Mouse (Mus musculus): ENCODE results near the gene Wfdc15b.

Wfdc15b gene

DNA sequence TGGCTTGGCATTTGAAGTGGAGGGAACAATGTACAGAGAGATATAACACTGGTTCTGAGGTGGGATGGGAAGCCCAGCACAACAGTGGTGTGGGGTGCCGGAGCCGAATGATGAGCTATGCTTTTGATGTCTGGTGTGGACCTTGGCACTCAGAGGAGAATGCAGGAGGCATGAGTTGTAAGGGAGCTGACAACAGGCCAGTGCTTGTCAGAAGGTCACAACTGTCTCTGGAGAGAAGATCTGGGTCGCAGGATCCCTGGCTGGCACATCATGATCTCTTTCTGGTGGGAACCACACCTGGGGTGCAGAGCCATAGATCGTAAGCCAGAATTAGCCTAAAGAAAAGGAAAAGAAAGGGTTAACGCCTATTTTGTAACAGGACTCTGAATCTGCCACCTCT is 43.6 kb downstream of the Wfdc15b start:
- no peak for DNase-seq

DNA sequence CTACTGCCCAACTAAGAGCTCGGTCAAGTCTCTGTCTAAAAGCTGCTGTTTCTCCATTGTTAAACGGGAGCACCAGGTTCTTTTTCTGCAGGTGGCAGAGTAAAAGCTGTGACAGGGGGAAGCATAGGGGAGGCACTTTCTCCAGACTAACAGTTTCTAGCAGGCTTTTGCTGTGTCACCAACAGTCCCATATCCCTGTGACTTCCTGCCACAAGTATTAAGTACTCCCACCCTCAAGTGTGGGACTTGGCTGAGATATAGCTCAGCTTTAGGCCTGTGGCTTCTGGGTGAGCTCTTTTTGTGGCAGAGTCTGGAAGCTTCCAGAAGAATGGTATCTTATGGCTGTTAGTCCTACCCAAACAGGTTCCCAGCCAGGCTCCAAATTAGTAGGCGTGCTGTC is 45.6 kb downstream of the Wfdc15b start:
- no peak for DNase-seq

GRCm38 (mm10) chr2:164174649-164175395 is 46.6 kb downstream of the Wfdc15b start:
- DNase-seq, result no peak

GRCm38 (mm10) chr2:164173394-164173793 is 48.1 kb downstream of the Wfdc15b start:
- DNase-seq, result no peak

GRCm38 (mm10) chr2:164170902-164171301 is 50.6 kb downstream of the Wfdc15b start, which contains the start of gene Kcns1:
Gene Kcns1, minus strand, starts transcription at chr2:164171113.
- DNase-seq, result no peak

DNA sequence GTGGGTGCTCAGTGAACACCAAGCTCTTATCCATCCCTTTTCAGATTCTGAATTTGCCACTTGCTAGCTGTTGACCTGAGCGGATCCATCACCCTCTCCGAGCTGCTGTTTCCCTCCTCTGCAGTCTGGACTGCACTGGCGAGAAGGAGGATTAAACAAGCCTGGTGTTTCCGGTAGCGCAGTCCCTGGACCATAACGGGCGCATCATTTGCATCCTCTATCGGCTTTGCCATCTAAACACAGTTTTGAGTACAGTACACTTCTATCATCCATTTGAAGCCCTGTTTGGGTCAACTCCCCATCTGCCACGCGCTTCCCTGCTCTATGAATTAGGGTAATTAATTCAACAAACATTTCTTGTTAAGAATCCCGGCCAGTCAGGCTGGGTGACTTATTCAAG is 51.1 kb downstream of the Wfdc15b start:
- DNase-seq, result no peak

GRCm38 (mm10) chr2:164168571-164168946 is 52.9 kb downstream of the Wfdc15b start:
- no peak for DNase-seq

DNA sequence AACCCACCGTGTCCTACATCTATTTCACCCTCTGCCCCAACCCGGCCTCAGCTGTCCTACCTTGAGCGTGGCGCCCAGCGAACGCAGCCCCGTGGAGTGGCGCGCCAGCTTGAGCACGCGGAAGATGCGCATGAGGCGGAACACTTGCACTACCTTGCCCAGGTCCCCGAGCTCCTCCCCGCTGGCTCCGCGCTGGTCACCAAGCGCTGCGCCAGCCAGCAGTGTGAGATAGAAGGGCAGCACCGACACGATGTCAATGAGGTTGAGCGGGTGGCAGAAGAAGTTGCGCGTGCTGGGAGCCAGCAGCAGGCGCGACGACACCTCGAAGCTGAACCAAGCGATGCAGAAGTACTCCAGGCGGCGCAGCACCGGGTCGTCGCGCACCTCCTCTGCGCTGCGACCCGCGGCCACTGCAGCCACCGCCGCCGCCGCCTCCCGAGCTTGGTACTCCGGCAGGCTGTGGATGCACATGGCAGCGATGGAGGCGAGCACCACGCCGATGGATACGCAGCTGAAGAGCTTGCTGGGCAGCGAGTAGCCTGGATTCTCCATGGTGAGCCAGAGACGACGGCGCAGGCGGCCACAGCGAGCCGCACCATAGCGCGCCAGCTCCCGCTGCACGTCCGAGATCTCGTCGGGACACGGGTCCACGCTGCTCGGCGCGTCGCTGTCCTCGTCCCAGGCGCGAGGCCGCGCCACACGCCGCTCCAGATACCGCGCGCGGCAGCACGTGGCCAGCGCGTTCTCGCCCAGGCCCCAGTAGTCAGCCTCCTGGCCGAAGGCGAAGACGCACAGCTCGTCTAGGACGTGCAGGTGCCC is 53.5 kb downstream of the Wfdc15b start:
- no peak for DNase-seq

- DNase-seq, result no peak
Observed at GRCm38 (mm10) chr2:164164941-164165340, 56.5 kb downstream of the Wfdc15b start.
